Comparison of ENCODE assay signal across 16 mouse cellular contexts in the genomic region with DNA sequence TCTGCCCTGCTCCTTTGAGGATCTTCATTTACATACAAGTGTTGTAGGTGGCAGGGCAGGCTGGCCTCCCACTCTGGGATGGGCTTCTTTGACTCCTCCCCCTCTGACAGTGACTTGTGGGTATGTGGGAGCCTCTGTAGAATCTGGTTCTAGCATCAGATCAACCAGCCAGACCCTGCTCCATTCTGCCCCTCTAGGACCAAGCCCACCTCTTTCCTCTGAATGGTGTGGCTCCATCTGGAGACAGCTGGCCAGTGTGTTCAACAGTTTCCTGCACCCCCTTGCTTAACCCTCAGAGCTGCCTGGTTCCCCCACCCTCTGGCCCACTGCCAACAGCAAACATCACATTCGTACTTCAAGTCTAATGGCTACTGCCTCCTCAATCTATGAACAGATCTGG. TPM values are rescaled to one million over a fixed set of nuclear protein-coding genes. Genes with fewer than 3 reads are reported as not detected.
DNase-seq lines count a peak whose midpoint lies in the region; ATAC-seq lines count a peak whose summit lies in the region.
"Had no signal": no experiment of that assay in that cellular context is flagged by ENCODE, and none has a peak within 500 bp of the region (broad histone marks: within the 10 kb centered on the region; RNA-seq: fewer than 3 reads in every experiment).

No protein-coding gene starts in this region.

- peak; percentile 24 to 53 for DNase-seq in cerebellum, postnatal 25 days
- DNase-seq in cerebellum, postnatal 36 days, result no peak
- peak; percentile 28 to 46 for DNase-seq in kidney, postnatal 4 days
- no peak for DNase-seq in midbrain, embryonic 14.5 days
- DNase-seq in embryo, embryonic 11 days, result no peak
- DNase-seq: cerebellum, adult 11-12 months; heart, postnatal 14 days; layer of hippocampus, postnatal 36 days; lung, postnatal 14 days; spleen, adult 18-20 months; thymus, adult 18-20 months had no signal

- peaks cover 20% of the 10 kb centered on the region; the same call in 1 of the 2 replicates for H3K36me3 ChIP-seq in kidney, embryonic 16.5 days (ENCODE audit: insufficient read depth, low read length)
- H3K36me3 ChIP-seq in midbrain, embryonic 16.5 days (ENCODE audit: control insufficient read depth, insufficient read depth, low read length), result peaks cover 33% of the 10 kb centered on the region
- peaks cover 90% of the 10 kb centered on the region for H3K36me3 ChIP-seq in midbrain, embryonic 14.5 days (ENCODE audit: control insufficient read depth, insufficient read depth, low read length)
- no peaks in the 10 kb centered on the region for H3K36me3 ChIP-seq in intestine, embryonic 16.5 days (ENCODE audit: control insufficient read depth, insufficient read depth, low read length)

- no peak overlapping the region for H3K4me3 ChIP-seq in kidney, embryonic 16.5 days (ENCODE audit: low read length)
- H3K4me3 ChIP-seq in midbrain, embryonic 16.5 days (ENCODE audit: low read depth, low read length), result no peak overlapping the region
- no peak overlapping the region for H3K4me3 ChIP-seq in midbrain, embryonic 14.5 days (replicated peaks; ENCODE audit: low read depth, low read length)
- H3K4me3 ChIP-seq in intestine, embryonic 16.5 days (ENCODE audit: low read length), result no peak overlapping the region
- H3K4me3 ChIP-seq: limb, embryonic 12.5 days had no signal

- H3K4me1 ChIP-seq in kidney, embryonic 16.5 days (ENCODE audit: insufficient read depth, low read length), result no peaks in the 10 kb centered on the region
- H3K4me1 ChIP-seq in midbrain, embryonic 16.5 days (ENCODE audit: control insufficient read depth, insufficient read depth, low read length), result no peaks in the 10 kb centered on the region
- H3K4me1 ChIP-seq in midbrain, embryonic 14.5 days (ENCODE audit: control insufficient read depth, insufficient read depth, low read length), result no peaks in the 10 kb centered on the region
- H3K4me1 ChIP-seq in intestine, embryonic 16.5 days (ENCODE audit: control insufficient read depth, insufficient read depth, low read length), result no peaks in the 10 kb centered on the region

- H3K27ac ChIP-seq in kidney, embryonic 16.5 days (ENCODE audit: low read length), result no peak overlapping the region
- H3K27ac ChIP-seq in midbrain, embryonic 16.5 days (ENCODE audit: low read length), result no peak overlapping the region
- H3K27ac ChIP-seq in midbrain, embryonic 14.5 days (replicated peaks; ENCODE audit: low read depth, low read length), result no peak overlapping the region
- H3K27ac ChIP-seq in intestine, embryonic 16.5 days (ENCODE audit: low read length), result no peak overlapping the region
- H3K27ac ChIP-seq: limb, embryonic 12.5 days had no signal

- no peaks in the 10 kb centered on the region for H3K27me3 ChIP-seq in kidney, embryonic 16.5 days (ENCODE audit: insufficient read depth, low read length)
- no peaks in the 10 kb centered on the region for H3K27me3 ChIP-seq in midbrain, embryonic 16.5 days (ENCODE audit: control insufficient read depth, insufficient read depth, low read depth, low read length)
- no peaks in the 10 kb centered on the region for H3K27me3 ChIP-seq in midbrain, embryonic 14.5 days (ENCODE audit: control insufficient read depth, insufficient read depth, low read length)
- no peaks in the 10 kb centered on the region for H3K27me3 ChIP-seq in intestine, embryonic 16.5 days (replicated peaks; ENCODE audit: control insufficient read depth, insufficient read depth, low read length)
- H3K27me3 ChIP-seq: limb, embryonic 12.5 days had no signal

- H3K9me3 ChIP-seq in kidney, embryonic 16.5 days (ENCODE audit: low read length), result no peaks in the 10 kb centered on the region
- no peaks in the 10 kb centered on the region for H3K9me3 ChIP-seq in midbrain, embryonic 16.5 days (replicated peaks; ENCODE audit: control insufficient read depth, low read length, poor library complexity, severe bottlenecking)
- H3K9me3 ChIP-seq in midbrain, embryonic 14.5 days (ENCODE audit: control insufficient read depth, low read length), result no peaks in the 10 kb centered on the region
- H3K9me3 ChIP-seq in intestine, embryonic 16.5 days (ENCODE audit: control insufficient read depth, low read length), result no peaks in the 10 kb centered on the region
- H3K9me3 ChIP-seq: limb, embryonic 12.5 days had no signal

- WGBS in kidney, embryonic 16.5 days, result 50% methylated on average over 1 of the region's 1 CpGs
- WGBS in midbrain, embryonic 16.5 days, result 46% methylated on average over 1 of the region's 1 CpGs
- WGBS in midbrain, embryonic 14.5 days, result 53% methylated on average over 1 of the region's 1 CpGs
- 11% methylated on average over 1 of the region's 1 CpGs for WGBS in intestine, embryonic 16.5 days

- no peak overlapping the region for H3K9ac ChIP-seq in kidney, embryonic 16.5 days (replicated peaks; ENCODE audit: low read length)
- H3K9ac ChIP-seq in midbrain, embryonic 16.5 days (ENCODE audit: low read depth, low read length), result no peak overlapping the region
- no peak overlapping the region for H3K9ac ChIP-seq in midbrain, embryonic 14.5 days (replicated peaks; ENCODE audit: low read length)
- H3K9ac ChIP-seq in intestine, embryonic 16.5 days (ENCODE audit: low read depth, low read length), result no peak overlapping the region
- H3K9ac ChIP-seq: limb, embryonic 12.5 days had no signal

- no peak for ATAC-seq in kidney, embryonic 16.5 days (ENCODE audit: low FRiP score, low TSS enrichment)
- peak; percentile 47; the same call in 1 of the 2 replicates for ATAC-seq in midbrain, embryonic 16.5 days
- no peak; the same call in 1 of the 2 replicates for ATAC-seq in midbrain, embryonic 14.5 days (ENCODE audit: low FRiP score, low TSS enrichment)
- ATAC-seq in intestine, embryonic 16.5 days, result peak; percentile 62
- ATAC-seq: inflammation-experienced regulatory T-cells, adult 6 months had no signal

- H3K4me2 ChIP-seq in kidney, embryonic 16.5 days (replicated peaks; ENCODE audit: low read depth, low read length), result no peak overlapping the region
- no peak overlapping the region for H3K4me2 ChIP-seq in midbrain, embryonic 16.5 days (ENCODE audit: low read length)
- no peak overlapping the region for H3K4me2 ChIP-seq in midbrain, embryonic 14.5 days (ENCODE audit: low read length)
- H3K4me2 ChIP-seq in intestine, embryonic 16.5 days (ENCODE audit: low read depth, low read length), result no peak overlapping the region
- H3K4me2 ChIP-seq: limb, embryonic 12.5 days had no signal

RNA-seq across cellular contexts. Expression of gene Chrnb2, which starts 12.1 kb away (rescaled TPM):
- polyA plus RNA-seq in kidney, embryonic 16.5 days (2015; fragmentation: Nextera tagmentation; extraction: Ambion mirVana), result 0.40 and 0.86 TPM in 2 replicates
- polyA plus RNA-seq in midbrain, embryonic 16.5 days (2015; fragmentation: Nextera tagmentation; extraction: Ambion mirVana), result 31.5 and 33.6 TPM in 2 replicates
- 29.6 and 31.5 TPM in 2 replicates for polyA plus RNA-seq in midbrain, embryonic 14.5 days (2014; fragmentation: Nextera tagmentation; extraction: Ambion mirVana)
- polyA plus RNA-seq in intestine, embryonic 16.5 days (2015; fragmentation: Nextera tagmentation; extraction: Ambion mirVana), result 1.5 and 1.7 TPM in 2 replicates

RNA-seq across cellular contexts. Expression of gene Ube2q1, which starts 21.1 kb away (rescaled TPM):
- polyA plus RNA-seq in kidney, embryonic 16.5 days (2015; fragmentation: Nextera tagmentation; extraction: Ambion mirVana), result 9.8 and 11.5 TPM in 2 replicates
- polyA plus RNA-seq in midbrain, embryonic 16.5 days (2015; fragmentation: Nextera tagmentation; extraction: Ambion mirVana), result 10.7 and 10.9 TPM in 2 replicates
- polyA plus RNA-seq in midbrain, embryonic 14.5 days (2014; fragmentation: Nextera tagmentation; extraction: Ambion mirVana), result 22.2 and 25.0 TPM in 2 replicates
- polyA plus RNA-seq in intestine, embryonic 16.5 days (2015; fragmentation: Nextera tagmentation; extraction: Ambion mirVana), result 8.2 and 11.5 TPM in 2 replicates

RNA-seq across cellular contexts. Expression of gene Adar, which starts 37.5 kb away (rescaled TPM):
- polyA plus RNA-seq in kidney, embryonic 16.5 days (2015; fragmentation: Nextera tagmentation; extraction: Ambion mirVana), result 12.3 and 12.4 TPM in 2 replicates
- polyA plus RNA-seq in midbrain, embryonic 16.5 days (2015; fragmentation: Nextera tagmentation; extraction: Ambion mirVana), result 35.0 and 35.7 TPM in 2 replicates
- 26.1 and 33.6 TPM in 2 replicates for polyA plus RNA-seq in midbrain, embryonic 14.5 days (2014; fragmentation: Nextera tagmentation; extraction: Ambion mirVana)
- polyA plus RNA-seq in intestine, embryonic 16.5 days (2015; fragmentation: Nextera tagmentation; extraction: Ambion mirVana), result 8.6 and 10.2 TPM in 2 replicates

Comparison
In these comparisons a context has a peak if more than half of its experiments do, and no peak if none do; other contexts are left out.
1. DNase-seq: peak in cerebellum, postnatal 25 days (2 of 2) and kidney, postnatal 4 days (2 of 2); none in cerebellum, postnatal 36 days (0 of 2), midbrain, embryonic 14.5 days (single experiment) and embryo, embryonic 11 days (single experiment).
2. ATAC-seq: peak in midbrain, embryonic 16.5 days (single experiment) and intestine, embryonic 16.5 days (single experiment); none in kidney, embryonic 16.5 days (single experiment) and midbrain, embryonic 14.5 days (single experiment).
3. RNA of gene Chrnb2, which starts 12.1 kb away (polyA plus RNA-seq): 31.5 to 33.6 TPM in midbrain, embryonic 16.5 days and 29.6 to 31.5 TPM in midbrain, embryonic 14.5 days; 1.5 to 1.7 TPM in intestine, embryonic 16.5 days and 0.40 to 0.86 TPM in kidney, embryonic 16.5 days; every median in the first group is over 10 times any median in the second.